Comparison of ENCODE assay signal across 9 mouse cellular contexts in genomic region chr11:117828149-117828887, GRCm38 (mm10). TPM values are rescaled to one million over a fixed set of nuclear protein-coding genes. Genes with fewer than 3 reads are reported as not detected.
DNase-seq lines count a peak whose midpoint lies in the region; ATAC-seq lines count a peak whose summit lies in the region.
"Had no signal": no experiment of that assay in that cellular context is flagged by ENCODE, and none has a peak within 500 bp of the region (broad histone marks: within the 10 kb centered on the region; RNA-seq: fewer than 3 reads in every experiment).

No protein-coding gene starts in this region.

- no peaks in the 10 kb centered on the region for H3K9me3 ChIP-seq in embryonic facial prominence, embryonic 15.5 days (replicated peaks)
- H3K9me3 ChIP-seq in kidney, embryonic 15.5 days (replicated peaks), result no peaks in the 10 kb centered on the region

- no peaks in the 10 kb centered on the region for H3K36me3 ChIP-seq in embryonic facial prominence, embryonic 15.5 days
- peaks cover 2% of the 10 kb centered on the region for H3K36me3 ChIP-seq in kidney, embryonic 15.5 days

- no peak overlapping the region for H3K9ac ChIP-seq in embryonic facial prominence, embryonic 15.5 days
- no peak overlapping the region for H3K9ac ChIP-seq in kidney, embryonic 15.5 days

- H3K4me2 ChIP-seq in embryonic facial prominence, embryonic 15.5 days (replicated peaks), result no peak overlapping the region
- H3K4me2 ChIP-seq in kidney, embryonic 15.5 days, result no peak overlapping the region

- 59% methylated on average over 18 of the region's 18 CpGs for WGBS in embryonic facial prominence, embryonic 15.5 days
- WGBS in kidney, embryonic 15.5 days, result 75% methylated on average over 18 of the region's 18 CpGs

- peak overlapping the region; percentile 59; the same call in 1 of the 2 replicates for H3K27ac ChIP-seq in embryonic facial prominence, embryonic 15.5 days (replicated peaks)
- H3K27ac ChIP-seq in kidney, embryonic 15.5 days, result peak overlapping the region; percentile 79

- ATAC-seq in embryonic facial prominence, embryonic 15.5 days (ENCODE audit: insufficient number of reproducible peaks, low FRiP score, low TSS enrichment, low read depth), result no peak
- ATAC-seq in kidney, embryonic 15.5 days (replicated peaks; ENCODE audit: low FRiP score), result no peak

- no peak overlapping the region for H3K4me3 ChIP-seq in embryonic facial prominence, embryonic 15.5 days (replicated peaks)
- no peak overlapping the region for H3K4me3 ChIP-seq in kidney, embryonic 15.5 days (replicated peaks)

- peaks cover 76% of the 10 kb centered on the region for H3K4me1 ChIP-seq in embryonic facial prominence, embryonic 15.5 days
- H3K4me1 ChIP-seq in kidney, embryonic 15.5 days, result peaks cover 85% of the 10 kb centered on the region

- peak; percentile 46 to 58 for DNase-seq in adrenal gland, adult (ENCODE audit: inconsistent age in 2 of 2, low spot score in 1 of 2)
- no peak for DNase-seq in adrenal gland, adult 8-10 months
- peak; percentile 32 for DNase-seq in 416B (ENCODE audit: low read depth)
- DNase-seq in lung, postnatal 4 days, result peak; percentile 66 to 79
- DNase-seq in embryo, embryonic 10.5 days (ENCODE audit: low spot score), result no peak
- no peak for DNase-seq in cerebellum, postnatal 25 days

- no peaks in the 10 kb centered on the region for H3K27me3 ChIP-seq in embryonic facial prominence, embryonic 15.5 days
- H3K27me3 ChIP-seq in kidney, embryonic 15.5 days, result no peaks in the 10 kb centered on the region

RNA-seq across cellular contexts. Expression of gene Tk1, which starts 2.4 kb away (rescaled TPM):
- total RNA-seq in adrenal gland, adult 8-10 months (2022), result 1 to 10 TPM; 2.4 to 5.0 (median 4.3) TPM
- 115 and 124 TPM in 2 replicates for polyA plus RNA-seq in embryonic facial prominence, embryonic 15.5 days (2015; fragmentation: Nextera tagmentation; extraction: Ambion mirVana)
- polyA plus RNA-seq in kidney, embryonic 15.5 days (2015; fragmentation: Nextera tagmentation; extraction: Ambion mirVana), result 127 and 128 TPM in 2 replicates

RNA-seq across cellular contexts. Expression of gene Afmid, which starts 2.6 kb away (rescaled TPM):
- 10 to 100 TPM in 2 of 4 experiments, 1 to 10 TPM in 2; 5.1 to 17.0 (median 10.2) TPM for total RNA-seq in adrenal gland, adult 8-10 months (2022)
- polyA plus RNA-seq in embryonic facial prominence, embryonic 15.5 days (2015; fragmentation: Nextera tagmentation; extraction: Ambion mirVana), result 5.3 and 5.8 TPM in 2 replicates
- 3.9 and 6.7 TPM in 2 replicates for polyA plus RNA-seq in kidney, embryonic 15.5 days (2015; fragmentation: Nextera tagmentation; extraction: Ambion mirVana)

RNA-seq across cellular contexts. Expression of gene Gm20708, which starts 18.9 kb away (rescaled TPM):
- 1 to 10 TPM in 2 of 4 experiments, under 1 TPM in 2; 0.59 to 3.4 (median 1.3) TPM for total RNA-seq in adrenal gland, adult 8-10 months (2022)
- 0.60 and 0.76 TPM in 2 replicates for polyA plus RNA-seq in embryonic facial prominence, embryonic 15.5 days (2015; fragmentation: Nextera tagmentation; extraction: Ambion mirVana)
- polyA plus RNA-seq in kidney, embryonic 15.5 days (2015; fragmentation: Nextera tagmentation; extraction: Ambion mirVana), result 0.54 and 0.91 TPM in 2 replicates
- total RNA-seq: hematopoietic stem cell, adult 5-6 weeks had no signal

RNA-seq across cellular contexts. Expression of gene Syngr2, which starts 18.9 kb away (rescaled TPM):
- 100 to 1,000 TPM in 2 of 4 experiments, 10 to 100 TPM in 2; 86.0 to 110 (median 103) TPM for total RNA-seq in adrenal gland, adult 8-10 months (2022)
- polyA plus RNA-seq in embryonic facial prominence, embryonic 15.5 days (2015; fragmentation: Nextera tagmentation; extraction: Ambion mirVana), result 76.1 and 79.6 TPM in 2 replicates
- 78.0 and 80.5 TPM in 2 replicates for polyA plus RNA-seq in kidney, embryonic 15.5 days (2015; fragmentation: Nextera tagmentation; extraction: Ambion mirVana)

RNA-seq across cellular contexts. Expression of gene Birc5, which starts 20.7 kb away (rescaled TPM):
- 1 to 10 TPM; 1.2 to 2.5 (median 1.7) TPM for total RNA-seq in adrenal gland, adult 8-10 months (2022)
- 225 and 239 TPM in 2 replicates for polyA plus RNA-seq in embryonic facial prominence, embryonic 15.5 days (2015; fragmentation: Nextera tagmentation; extraction: Ambion mirVana)
- polyA plus RNA-seq in kidney, embryonic 15.5 days (2015; fragmentation: Nextera tagmentation; extraction: Ambion mirVana), result 310 and 329 TPM in 2 replicates

Comparison
In these comparisons a context has a peak if more than half of its experiments do, and no peak if none do; other contexts are left out.
1. DNase-seq: peak in adrenal gland, adult (2 of 2), 416B (single experiment) and lung, postnatal 4 days (2 of 2); none in adrenal gland, adult 8-10 months (single experiment), embryo, embryonic 10.5 days (single experiment) and cerebellum, postnatal 25 days (0 of 2).